Mouse (Mus musculus): ENCODE results near the gene Arhgap44.
A peak's percentile ranks its signal among the peaks of the same experiment; 100 is the strongest.

Arhgap44 gene

DNA sequence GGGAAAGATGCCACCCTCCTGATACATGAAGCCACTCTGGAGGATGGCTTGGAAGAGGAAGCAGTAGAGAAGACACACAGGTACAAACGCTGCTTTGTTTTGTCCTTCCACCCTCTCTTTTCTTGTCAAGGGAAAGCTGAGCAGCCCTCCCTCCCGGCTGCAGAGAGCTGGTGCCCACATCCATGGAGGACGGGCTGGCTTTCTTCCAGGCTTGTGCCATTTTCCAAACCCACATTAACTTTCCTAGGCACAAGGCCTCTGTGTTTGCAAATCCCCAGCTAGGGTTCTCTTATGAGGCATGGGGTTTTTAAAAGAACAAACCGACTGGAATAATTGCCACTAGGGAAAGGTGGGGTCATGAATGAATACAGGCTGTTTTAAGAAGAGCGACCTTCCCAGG is 163.1 kb downstream of the Arhgap44 start:
- peak in 1 of 2 experiments; percentile 36 for DNase-seq

GRCm38 (mm10) chr11:64998439-64998838 is 164.3 kb downstream of the Arhgap44 start:
- peak in 1 of 2 experiments; percentile 42 for DNase-seq

- no peak for DNase-seq
Measured at GRCm38 (mm10) chr11:64988556-64988955, 174.2 kb downstream of the Arhgap44 start.

DNA sequence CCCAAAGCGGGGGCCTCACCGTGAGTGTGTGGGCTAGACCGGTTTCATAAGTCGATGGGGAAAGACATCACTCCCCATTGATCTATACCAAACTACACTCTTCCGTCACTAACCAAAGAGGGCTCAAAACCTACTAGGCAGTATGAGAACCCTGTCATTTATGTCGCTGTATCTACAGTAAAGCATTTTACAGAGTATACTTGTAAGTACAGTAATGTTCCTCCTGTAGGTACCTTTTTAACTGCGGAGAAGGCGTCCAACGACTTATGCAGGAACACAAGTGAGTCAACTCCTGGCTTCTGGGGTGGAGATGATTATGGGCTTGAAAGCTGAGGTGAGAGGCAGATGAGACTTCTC is 183.3 kb downstream of the Arhgap44 start:
- no peak for DNase-seq

DNA sequence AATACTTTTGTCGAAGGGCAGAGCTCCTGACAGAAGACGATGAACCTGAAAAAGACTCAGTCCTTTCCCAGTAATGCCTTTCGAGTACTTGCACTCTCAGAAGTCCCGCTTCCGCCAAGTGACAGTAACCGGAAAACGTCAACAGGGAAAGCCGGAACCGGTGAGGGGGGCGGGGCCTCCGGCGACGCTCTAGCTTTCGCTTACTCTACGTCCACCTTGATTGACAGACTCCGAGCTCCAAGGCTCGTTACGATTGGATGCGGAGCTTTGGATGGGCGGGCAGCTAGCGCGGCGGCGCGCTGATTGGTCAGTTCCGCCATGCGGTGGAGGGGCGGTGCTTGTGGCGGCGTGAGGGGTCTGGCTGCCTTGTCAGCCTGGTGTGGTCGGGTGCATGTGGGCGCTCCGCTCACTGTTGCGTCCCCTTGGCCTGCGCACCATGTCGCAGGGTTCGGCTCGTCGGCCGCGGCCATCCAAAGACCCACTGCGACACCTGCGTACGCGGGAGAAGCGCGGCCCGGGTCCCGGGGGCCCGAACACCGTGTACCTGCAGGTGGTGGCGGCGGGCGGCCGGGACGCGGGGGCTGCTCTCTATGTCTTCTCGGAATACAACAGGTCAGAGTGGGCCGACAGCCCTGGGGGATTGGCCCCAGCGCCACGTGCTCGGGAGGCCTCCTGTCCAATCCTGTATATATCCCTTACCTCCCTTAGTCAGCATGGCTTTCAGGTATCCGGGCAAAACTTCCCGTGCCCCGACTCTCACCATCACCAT is 183.9 kb downstream of the Arhgap44 start, which contains the start of gene Elac2:
Elac2 (plus strand) TSS at position 319 of the 769 bp plus-strand sequence.
- peak; percentile 97 to 99 for DNase-seq

DNA sequence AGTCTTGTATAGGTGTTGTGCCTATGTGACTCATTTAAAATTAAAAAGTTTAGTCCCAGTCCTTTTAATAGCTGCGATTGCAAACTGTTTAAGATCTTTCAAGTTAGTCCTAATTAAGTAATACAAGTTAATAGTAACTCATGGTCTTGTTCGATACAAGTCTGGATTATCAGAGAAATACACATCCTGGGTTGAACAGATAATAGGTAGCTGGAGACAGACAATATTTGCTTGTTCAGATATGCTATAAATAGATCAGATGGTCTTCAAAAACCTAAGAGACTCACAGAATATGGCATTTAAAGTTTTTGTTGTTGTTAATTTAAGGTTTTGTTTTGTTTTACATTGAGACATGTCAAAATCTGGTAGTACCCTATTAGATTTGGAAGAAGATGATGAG is 190.3 kb downstream of the Arhgap44 start:
- DNase-seq, result no peak

- DNase-seq, result no peak
Measured at GRCm38 (mm10) chr11:64971471-64971988, 191.2 kb downstream of the Arhgap44 start.

- no peak for DNase-seq
Measured at GRCm38 (mm10) chr11:64968939-64969342, 193.8 kb downstream of the Arhgap44 start.

DNA sequence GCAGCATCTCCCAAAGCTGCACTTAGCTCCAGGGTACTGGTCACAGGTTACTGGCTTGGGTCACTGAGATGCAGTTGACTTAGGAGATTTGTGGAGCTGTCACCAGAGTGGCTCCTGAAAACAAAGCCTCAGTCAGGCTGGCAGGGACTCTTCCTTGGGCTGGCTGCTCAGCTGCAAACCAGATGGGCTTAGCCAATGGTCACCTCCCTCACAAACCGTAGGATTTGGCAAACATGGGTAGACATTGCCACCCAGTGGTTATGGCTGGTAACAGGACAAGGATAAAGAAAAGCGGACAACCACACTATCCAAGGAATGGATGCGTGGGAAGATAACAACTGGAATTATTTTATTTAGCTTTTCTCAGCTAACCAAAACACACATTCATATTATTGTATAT is 194.3 kb downstream of the Arhgap44 start:
- DNase-seq, result peak; percentile 87

- no peak for DNase-seq
Measured at GRCm38 (mm10) chr11:64962629-64963028, 200.1 kb downstream of the Arhgap44 start.

- no peak for DNase-seq
Measured at GRCm38 (mm10) chr11:64956962-64957729, 205.6 kb downstream of the Arhgap44 start.
